Mouse (Mus musculus): ENCODE results near the gene Rnf115. TPM values are rescaled to one million over a fixed set of nuclear protein-coding genes. Genes with fewer than 3 reads are reported as not detected.
A peak's percentile ranks its signal among the peaks of the same experiment; 100 is the strongest.
"Not testable (repeated sequence)": the region's sequence is repeated elsewhere in the genome, so short reads cannot be mapped to it uniquely, and the experiment has no call there.

Rnf115 gene
- 36.9 and 44.8 TPM in 2 replicates for polyA plus RNA-seq (2015; fragmentation: Nextera tagmentation; extraction: Ambion mirVana)

GRCm38 (mm10) chr3:96727343-96727827 is at the start of gene Rnf115, which contains the start of gene Polr3c:
Gene Rnf115 (plus strand): TSS chr3:96727664.
Gene Polr3c (minus strand): TSS chr3:96727628.
- peak; percentile 99 for ATAC-seq (ENCODE audit: extremely low read depth, insufficient number of reproducible peaks, low FRiP score, low TSS enrichment)
- Histone ChIP-seq H3K27me3 (replicated peaks) (no peaks in the 10 kb centered on the region), H3K4me3 (peak within 1 kb of the TSS; percentile 98), H3K27ac (replicated peaks) (peak within 1 kb of the TSS; percentile 92), H3K4me1 (peaks cover 47% of the 10 kb centered on the region), H3K4me2 (peak within 1 kb of the TSS; percentile 82), H3K9me3 (no peaks in the 10 kb centered on the region), H3K36me3 (peaks cover 29% of the 10 kb centered on the region), H3K9ac (peak within 1 kb of the TSS; percentile 97)
- WGBS, result under 1% methylated on average over 51 of the region's 52 CpGs

- Histone ChIP-seq H3K36me3 (no peaks in the 10 kb centered on the region), H3K4me2 (no peak overlapping the region), H3K4me1 (0 out of 2 replicates have a peak, but pooled peaks cover 8% of the 10 kb centered on the region), H3K4me3 (no peak overlapping the region), H3K9ac (no peak overlapping the region), H3K27ac (replicated peaks) (no peak overlapping the region), H3K9me3 (no peaks in the 10 kb centered on the region), H3K27me3 (replicated peaks) (peaks cover 58% of the 10 kb centered on the region)
- no peak for ATAC-seq (ENCODE audit: extremely low read depth, insufficient number of reproducible peaks, low FRiP score, low TSS enrichment)
- 58% methylated on average over 7 of the region's 7 CpGs for WGBS
Measured at GRCm38 (mm10) chr3:96678456-96678855, 49.0 kb upstream of the Rnf115 start.

GRCm38 (mm10) chr3:96679159-96679674 is 48.2 kb upstream of the Rnf115 start:
- Histone ChIP-seq H3K9ac (no peak overlapping the region), H3K4me2 (no peak overlapping the region), H3K9me3 (no peaks in the 10 kb centered on the region), H3K4me3 (no peak overlapping the region), H3K27me3 (replicated peaks) (peaks cover 65% of the 10 kb centered on the region), H3K36me3 (no peaks in the 10 kb centered on the region), H3K4me1 (peaks cover 10% of the 10 kb centered on the region), H3K27ac (replicated peaks) (no peak overlapping the region)
- WGBS, result 12% methylated on average over 5 of the region's 5 CpGs
- no peak for ATAC-seq (ENCODE audit: extremely low read depth, insufficient number of reproducible peaks, low FRiP score, low TSS enrichment)

GRCm38 (mm10) chr3:96680269-96680956 is 47.1 kb upstream of the Rnf115 start:
- H3K9ac ChIP-seq, result no peak overlapping the region
- H3K36me3 ChIP-seq, result no peaks in the 10 kb centered on the region
- peaks cover 20% of the 10 kb centered on the region for H3K4me1 ChIP-seq
- H3K9me3 ChIP-seq, result no peaks in the 10 kb centered on the region
- peaks cover 73% of the 10 kb centered on the region for H3K27me3 ChIP-seq (replicated peaks)
- H3K4me2 ChIP-seq, result no peak overlapping the region
- no peak overlapping the region for H3K4me3 ChIP-seq
- ATAC-seq (ENCODE audit: extremely low read depth, insufficient number of reproducible peaks, low FRiP score, low TSS enrichment), result no peak
- H3K27ac ChIP-seq (replicated peaks), result no peak overlapping the region
- WGBS, result 21% methylated on average over 12 of the region's 12 CpGs

GRCm38 (mm10) chr3:96683496-96683895 is 44.0 kb upstream of the Rnf115 start:
- ATAC-seq (ENCODE audit: extremely low read depth, insufficient number of reproducible peaks, low FRiP score, low TSS enrichment), result no peak
- Histone ChIP-seq H3K4me1 (peaks cover 20% of the 10 kb centered on the region), H3K9ac (no peak overlapping the region), H3K4me3 (no peak overlapping the region), H3K9me3 (no peaks in the 10 kb centered on the region), H3K4me2 (no peak overlapping the region), H3K36me3 (no peaks in the 10 kb centered on the region), H3K27me3 (replicated peaks) (peaks cover 84% of the 10 kb centered on the region), H3K27ac (replicated peaks) (no peak overlapping the region)
- WGBS, result 74% methylated on average over 3 of the region's 3 CpGs

GRCm38 (mm10) chr3:96684151-96684821 is 43.2 kb upstream of the Rnf115 start:
- H3K4me3 ChIP-seq, result peak overlapping the region; percentile 46
- no peaks in the 10 kb centered on the region for H3K9me3 ChIP-seq
- peak overlapping the region; percentile 74 for H3K9ac ChIP-seq
- H3K27ac ChIP-seq (replicated peaks), result no peak overlapping the region
- H3K4me2 ChIP-seq, result peak overlapping the region; percentile 73
- peaks cover 13% of the 10 kb centered on the region for H3K4me1 ChIP-seq
- H3K27me3 ChIP-seq (replicated peaks), result peaks cover 83% of the 10 kb centered on the region
- 37% methylated on average over 17 of the region's 17 CpGs for WGBS
- no peaks in the 10 kb centered on the region for H3K36me3 ChIP-seq
- ATAC-seq (ENCODE audit: extremely low read depth, insufficient number of reproducible peaks, low FRiP score, low TSS enrichment), result no peak

- Histone ChIP-seq H3K9me3 (no peaks in the 10 kb centered on the region), H3K36me3 (no peaks in the 10 kb centered on the region), H3K27me3 (replicated peaks) (peaks cover 83% of the 10 kb centered on the region), H3K27ac (replicated peaks) (no peak overlapping the region), H3K4me2 (peak overlapping the region; percentile 73), H3K9ac (peak overlapping the region; percentile 74), H3K4me1 (peaks cover 11% of the 10 kb centered on the region), H3K4me3 (peak overlapping the region; percentile 46)
- ATAC-seq (ENCODE audit: extremely low read depth, insufficient number of reproducible peaks, low FRiP score, low TSS enrichment), result no peak
- 6% methylated on average over 28 of the region's 28 CpGs for WGBS
Measured at GRCm38 (mm10) chr3:96684822-96685156, 42.7 kb upstream of the Rnf115 start.

- Histone ChIP-seq H3K27me3 (replicated peaks) (peaks cover 75% of the 10 kb centered on the region), H3K4me1 (peaks cover 11% of the 10 kb centered on the region)
- not testable (repeated sequence) for H3K4me2 ChIP-seq; ATAC-seq (ENCODE audit: extremely low read depth, insufficient number of reproducible peaks, low FRiP score, low TSS enrichment); H3K36me3 ChIP-seq; H3K4me3 ChIP-seq; H3K9ac ChIP-seq; H3K27ac ChIP-seq (replicated peaks); H3K9me3 ChIP-seq
- 86% methylated on average over 5 of the region's 5 CpGs for WGBS
Measured at GRCm38 (mm10) chr3:96686057-96686456, 41.4 kb upstream of the Rnf115 start.

- 74% methylated on average over 11 of the region's 11 CpGs for WGBS
- H3K27ac ChIP-seq (replicated peaks), result no peak overlapping the region
- H3K9ac ChIP-seq, result no peak overlapping the region
- peaks cover 48% of the 10 kb centered on the region for H3K27me3 ChIP-seq (replicated peaks)
- no peaks in the 10 kb centered on the region for H3K9me3 ChIP-seq
- H3K36me3 ChIP-seq, result no peaks in the 10 kb centered on the region
- H3K4me3 ChIP-seq, result no peak overlapping the region
- ATAC-seq (ENCODE audit: extremely low read depth, insufficient number of reproducible peaks, low FRiP score, low TSS enrichment), result no peak
- no peak overlapping the region for H3K4me2 ChIP-seq
- peaks cover 15% of the 10 kb centered on the region for H3K4me1 ChIP-seq
Measured at GRCm38 (mm10) chr3:96688854-96689253, 38.6 kb upstream of the Rnf115 start.

GRCm38 (mm10) chr3:96690298-96690697 is 37.2 kb upstream of the Rnf115 start:
- no peak for ATAC-seq (ENCODE audit: extremely low read depth, insufficient number of reproducible peaks, low FRiP score, low TSS enrichment)
- Histone ChIP-seq H3K27me3 (replicated peaks) (peaks cover 34% of the 10 kb centered on the region), H3K27ac (replicated peaks) (no peak overlapping the region), H3K4me1 (peaks cover 10% of the 10 kb centered on the region), H3K9ac (no peak overlapping the region), H3K9me3 (no peaks in the 10 kb centered on the region), H3K36me3 (no peaks in the 10 kb centered on the region), H3K4me2 (no peak overlapping the region), H3K4me3 (no peak overlapping the region)
- WGBS, result 42% methylated on average over 3 of the region's 3 CpGs

GRCm38 (mm10) chr3:96692506-96692905 is 35.0 kb upstream of the Rnf115 start:
- 25% methylated on average over 3 of the region's 3 CpGs for WGBS
- ATAC-seq (ENCODE audit: extremely low read depth, insufficient number of reproducible peaks, low FRiP score, low TSS enrichment), result no peak
- peaks cover 20% of the 10 kb centered on the region for H3K27me3 ChIP-seq (replicated peaks)
- no peak overlapping the region for H3K9ac ChIP-seq
- no peaks in the 10 kb centered on the region for H3K36me3 ChIP-seq
- H3K4me1 ChIP-seq, result peaks cover 20% of the 10 kb centered on the region
- H3K4me3 ChIP-seq, result no peak overlapping the region
- no peak overlapping the region for H3K4me2 ChIP-seq
- H3K27ac ChIP-seq (replicated peaks), result no peak overlapping the region
- H3K9me3 ChIP-seq, result no peaks in the 10 kb centered on the region
